Mouse (Mus musculus) CH12.LX (cell line): ENCODE data around the gene Pofut2. TPM values are rescaled to one million over a fixed set of nuclear protein-coding genes. Genes with fewer than 3 reads are reported as not detected.

ENCODE experiments used
- DNase-seq: peaks from one replicate; pipeline ENCODE4 v3.0.0-alpha.2; 2013; ENCODE audit errors: extremely low read depth
- H3K27ac ChIP-seq: 2 replicates; pipeline ENCODE4 v1.5.1; 2012; ENCODE audit warnings: low read depth, mild to moderate bottlenecking, control low read depth, moderate library complexity; ENCODE audit not compliant: insufficient read depth
- H3K27me3 ChIP-seq: replicated peaks from 2 replicates; pipeline ENCODE3; 2012; ENCODE audit warnings: inconsistent platforms
- H3K36me3 ChIP-seq, 2 experiments: replicated peaks in 1 of 2; 2 replicates each; pipeline versions ENCODE3 to v1.6.1; 2012; ENCODE audit warnings: inconsistent platforms in 1 of 2, low read length in 1 of 2, mild to moderate bottlenecking in 1 of 2, mixed read lengths in 1 of 2, moderate library complexity in 1 of 2; ENCODE audit not compliant: control insufficient read depth in 1 of 2, insufficient read depth in 1 of 2
- H3K4me1 ChIP-seq, 2 experiments: 2 replicates each; pipeline ENCODE4 v1.6.1; 2012; ENCODE audit warnings: inconsistent platforms in 1 of 2, moderate library complexity in 1 of 2; ENCODE audit not compliant: insufficient read depth in 2 of 2, control insufficient read depth in 1 of 2
- H3K4me2 ChIP-seq: 2 replicates; pipeline ENCODE4 v1.6.1; 2012; ENCODE audit warnings: low read depth, mild to moderate bottlenecking, control low read depth; ENCODE audit not compliant: poor library complexity, insufficient read depth, severe bottlenecking
- H3K4me3 ChIP-seq, 3 experiments: fragments of 150-350 bp in 1 of 3; sonication (generic) in 1 of 3; replicated peaks in 1 of 3; 2 replicates each; pipeline versions ENCODE3 to v1.5.1; 2011 to 2012; ENCODE audit warnings: low read depth in 2 of 3, low read length in 2 of 3, mild to moderate bottlenecking in 2 of 3, moderate library complexity in 2 of 3, control low read depth in 1 of 3, improper control_type of control experiment in 1 of 3, inconsistent platforms in 1 of 3, mixed read lengths in 1 of 3; ENCODE audit not compliant: poor library complexity in 1 of 3
- H3K79me2 ChIP-seq: replicated peaks from 2 replicates; pipeline ENCODE4 v1.6.1; 2012; ENCODE audit warnings: mild to moderate bottlenecking, moderate library complexity; ENCODE audit not compliant: control insufficient read depth, poor library complexity, insufficient read depth, severe bottlenecking; ENCODE audit errors: extremely low read depth
- H3K9ac ChIP-seq: 2 replicates; pipeline ENCODE4 v1.6.1; 2012; ENCODE audit warnings: low read depth, mild to moderate bottlenecking, control low read depth, moderate library complexity; ENCODE audit not compliant: insufficient read depth
- H3K9me3 ChIP-seq: replicated peaks from 2 replicates; pipeline ENCODE3; 2012; ENCODE audit warnings: low read length, inconsistent platforms, mixed read lengths
- BHLHE40 ChIP-seq: IDR thresholded peaks from 2 replicates; pipeline ENCODE4 v1.6.1; 2011; ENCODE audit warnings: mild to moderate bottlenecking, low read depth, low read length, improper control_type of control experiment
- CHD2 ChIP-seq: IDR thresholded peaks from 2 replicates; pipeline ENCODE4 v1.6.1; 2011; ENCODE audit warnings: low read length, improper control_type of control experiment
- CTCF ChIP-seq, 2 experiments: IDR thresholded peaks in 1 of 2; conservative IDR thresholded peaks in 1 of 2; 2 replicates each; pipeline ENCODE4 v1.5.1; 2011 to 2012; ENCODE audit warnings: low read depth in 2 of 2, low read length in 2 of 2, improper control_type of control experiment in 1 of 2, inconsistent platforms in 1 of 2, mild to moderate bottlenecking in 1 of 2, moderate library complexity in 1 of 2
- E2F4 ChIP-seq: IDR thresholded peaks from 2 replicates; pipeline ENCODE4 v1.6.1; 2011; ENCODE audit warnings: low read depth, low read length, improper control_type of control experiment; ENCODE audit not compliant: insufficient replicate concordance
- ELF1 ChIP-seq: IDR thresholded peaks from 2 replicates; pipeline ENCODE4 v1.6.1; 2014; ENCODE audit warnings: low read depth, mild to moderate bottlenecking, inconsistent platforms, low read length, improper control_type of control experiment
- EP300 ChIP-seq: IDR thresholded peaks from 2 replicates; pipeline ENCODE4 v1.6.1; 2011; ENCODE audit warnings: low read length, improper control_type of control experiment
- ETS1 ChIP-seq: conservative IDR thresholded peaks from 2 replicates; pipeline ENCODE4 v1.6.1; 2012; ENCODE audit warnings: low read depth, mild to moderate bottlenecking, inconsistent platforms, low read length, improper control_type of control experiment, moderate library complexity
- GABPA ChIP-seq: IDR thresholded peaks from 2 replicates; pipeline ENCODE4 v1.6.1; 2012; ENCODE audit warnings: low read depth, low read length, improper control_type of control experiment, inconsistent platforms; ENCODE audit not compliant: insufficient replicate concordance
- HCFC1 ChIP-seq: IDR thresholded peaks from 2 replicates; pipeline ENCODE4 v1.6.1; 2012; ENCODE audit warnings: low read depth, mild to moderate bottlenecking, inconsistent platforms, low read length, improper control_type of control experiment
- IRF4 ChIP-seq: IDR thresholded peaks from 2 replicates; pipeline ENCODE4 v1.6.1; 2014; ENCODE audit warnings: low read depth, mild to moderate bottlenecking, inconsistent platforms, low read length, improper control_type of control experiment
- JUND ChIP-seq: conservative IDR thresholded peaks from 2 replicates; pipeline ENCODE4 v1.6.1; 2011; ENCODE audit warnings: low read depth, low read length, improper control_type of control experiment
- MAFK ChIP-seq: IDR thresholded peaks from 2 replicates; pipeline ENCODE4 v1.6.1; 2011; ENCODE audit warnings: low read length, improper control_type of control experiment; ENCODE audit not compliant: insufficient replicate concordance
- MAX ChIP-seq: IDR thresholded peaks from 2 replicates; pipeline ENCODE4 v1.6.1; 2011; ENCODE audit warnings: low read length, improper control_type of control experiment
- MAZ ChIP-seq: IDR thresholded peaks from 2 replicates; pipeline ENCODE4 v1.6.1; 2012; ENCODE audit warnings: low read depth, mild to moderate bottlenecking, inconsistent platforms, low read length, improper control_type of control experiment, moderate library complexity
- MXI1 ChIP-seq: IDR thresholded peaks from 2 replicates; pipeline ENCODE4 v1.6.1; 2011; ENCODE audit warnings: mild to moderate bottlenecking, low read depth, low read length, improper control_type of control experiment
- MYC ChIP-seq: IDR thresholded peaks from 2 replicates; pipeline ENCODE4 v1.6.1; 2011; ENCODE audit warnings: low read depth, mild to moderate bottlenecking, improper control_type of control experiment, low read length
- NELFE ChIP-seq: IDR thresholded peaks from 2 replicates; pipeline ENCODE4 v1.6.1; 2011; ENCODE audit warnings: low read depth, low read length, improper control_type of control experiment
- NRF1 ChIP-seq: IDR thresholded peaks from 2 replicates; pipeline ENCODE4 v1.6.1; 2014; ENCODE audit warnings: low read depth, mild to moderate bottlenecking, inconsistent platforms, low read length, improper control_type of control experiment, moderate library complexity
- POLR2A ChIP-seq: IDR thresholded peaks from 2 replicates; pipeline ENCODE4 v1.6.1; 2011; ENCODE audit warnings: low read depth, mild to moderate bottlenecking, improper control_type of control experiment, low read length
- POLR2AphosphoS2 ChIP-seq: IDR thresholded peaks from 2 replicates; pipeline ENCODE4 v1.6.1; 2011; ENCODE audit warnings: low read depth, low read length, improper control_type of control experiment
- RAD21 ChIP-seq: IDR thresholded peaks from 2 replicates; pipeline ENCODE4 v1.6.1; 2011; ENCODE audit warnings: low read depth, mild to moderate bottlenecking, low read length, improper control_type of control experiment, moderate library complexity
- RCOR1 ChIP-seq: conservative IDR thresholded peaks from 2 replicates; pipeline ENCODE4 v1.6.1; 2012; ENCODE audit warnings: low read depth, mild to moderate bottlenecking, inconsistent platforms, low read length, improper control_type of control experiment
- SIN3A ChIP-seq: IDR thresholded peaks from 2 replicates; pipeline ENCODE4 v1.6.1; 2012; ENCODE audit warnings: low read length, improper control_type of control experiment, inconsistent platforms
- SMC3 ChIP-seq: IDR thresholded peaks from 2 replicates; pipeline ENCODE4 v1.6.1; 2011; ENCODE audit warnings: low read depth, low read length, improper control_type of control experiment
- TBP ChIP-seq: conservative IDR thresholded peaks from 2 replicates; pipeline ENCODE4 v1.6.1; 2011; ENCODE audit warnings: low read depth, low read length, improper control_type of control experiment
- TCF12 ChIP-seq: IDR thresholded peaks from 2 replicates; pipeline ENCODE4 v1.6.1; 2014; ENCODE audit warnings: low read depth, mild to moderate bottlenecking, inconsistent platforms, low read length, improper control_type of control experiment
- UBTF ChIP-seq: IDR thresholded peaks from 2 replicates; pipeline ENCODE4 v1.6.1; 2012; ENCODE audit warnings: low read depth, mild to moderate bottlenecking, inconsistent platforms, low read length, improper control_type of control experiment, moderate library complexity
- USF1 ChIP-seq: IDR thresholded peaks from 2 replicates; pipeline ENCODE4 v1.6.1; 2014; ENCODE audit warnings: low read depth, mild to moderate bottlenecking, inconsistent platforms, low read length, improper control_type of control experiment
- USF2 ChIP-seq: conservative IDR thresholded peaks from 2 replicates; pipeline ENCODE4 v1.6.1; 2011; ENCODE audit warnings: low read depth, low read length, improper control_type of control experiment
- ZKSCAN1 ChIP-seq: IDR thresholded peaks from 2 replicates; pipeline ENCODE4 v1.6.1; 2012; ENCODE audit warnings: low read depth, inconsistent platforms, low read length, improper control_type of control experiment, borderline replicate concordance
- ZNF384 ChIP-seq: IDR thresholded peaks from 2 replicates; pipeline ENCODE4 v1.6.1; 2012; ENCODE audit warnings: low read depth, low read length, improper control_type of control experiment, inconsistent platforms
- dilution Hi-C: fragments of 300-500 bp; cut with MboI; formaldehyde crosslinking; loops from 2 replicates; pipeline ENCODE4 v1.14.3; 2020; ENCODE audit warnings: low sequenced_read_pairs; ENCODE audit not compliant: extremely low pct_unique_long_range_greater_than_20kb, extremely low pct_ligation_motif_present
- in situ Hi-C: fragments of 300-500 bp; cut with MboI; formaldehyde crosslinking; loops from 3 replicates; pipeline ENCODE4 v1.14.3; 2019; ENCODE audit warnings: low sequenced_read_pairs, low pct_ligation_motif_present, low pct_unique_long_range_greater_than_20kb, mixed read lengths
- polyA plus RNA-seq: library from polyadenylated mRNA; unstranded; fragments of >175 nt; gene quantifications from 2 replicates; pipeline ENCODE4 v1.2.1, GENCODE M21; 2012; ENCODE audit warnings: low read depth; ENCODE audit not compliant: insufficient read length
- total RNA-seq, 2 experiments: library from RNA; depleted of rRNA; stranded (reverse); fragments of 300-350 nt in 1 of 2; fragments of >200 nt in 1 of 2; gene quantifications; 2 replicates each; pipeline ENCODE4 v1.2.3; 2012 to 2014

The Pofut2 gene
- total and polyA plus RNA-seq, 3 experiments: 13.6 to 23.4 (median 22.0) TPM

GRCm38 (mm10) chr10:77287626-77288025 is 28.6 kb downstream of the Pofut2 start:
- TF ChIP-seq ZNF384 (no peak), USF1 (no peak), HCFC1 (no peak), SMC3 (no peak), NRF1 (no peak), POLR2A (no peak), JUND (no peak), E2F4 (no peak), EP300 (no peak), MXI1 (no peak), POLR2AphosphoS2 (no peak), TBP (no peak), RCOR1 (no peak), RAD21 (no peak), SIN3A (no peak)
- dilution Hi-C loops: no loop called here

GRCm38 (mm10) chr10:77288639-77289195 is 29.7 kb downstream of the Pofut2 start:
- peaks cover 5 to 30% of the 10 kb centered on the region in 2 experiments; a peak in 3 of 4 replicates for H3K4me1 ChIP-seq
- no peak overlapping the region for H3K9ac ChIP-seq
- H3K4me2 ChIP-seq: peak overlapping the region; percentile 2; the same call in 1 of the 2 replicates
- in situ Hi-C loops: loop anchor here (5.0 kb wide), 2 partner anchors 69 to 224 kb away; no protein-coding TSS in a partner anchor
- no peaks in the 10 kb centered on the region for H3K27me3 ChIP-seq
- no peak overlapping the region for H3K4me3 ChIP-seq
- H3K27ac ChIP-seq: no peak overlapping the region
- no peaks in the 10 kb centered on the region for H3K9me3 ChIP-seq
- dilution Hi-C loops: no loop called here
- H3K79me2 ChIP-seq: no peaks in the 10 kb centered on the region
- H3K36me3 ChIP-seq: no peaks in the 10 kb centered on the region
- peak; percentile 61 for DNase-seq
- TF ChIP-seq MXI1: no peak
- no peak for TF ChIP-seq UBTF
- no peak for TF ChIP-seq POLR2AphosphoS2
- TF ChIP-seq BHLHE40: peak; percentile 59
- TF ChIP-seq TCF12: no peak
- TF ChIP-seq MAX: peak; percentile 72; the same call in 1 of the 2 replicates
- TF ChIP-seq SMC3: no peak
- no peak for TF ChIP-seq HCFC1
- no peak for TF ChIP-seq ZKSCAN1
- TF ChIP-seq ZNF384: no peak
- TF ChIP-seq GABPA: no peak
- no peak for TF ChIP-seq ELF1
- no peak for TF ChIP-seq CTCF (conservative IDR thresholded peaks at IDR 0.05 in 1 of 2, IDR thresholded peaks at IDR 0.05 in 1 of 2; ENCODE audit: low read depth in 2 of 2, low read length in 2 of 2)
- no peak for TF ChIP-seq MYC
- 0 out of 2 replicates have a peak, but pooled peaks have one; percentile 22 for TF ChIP-seq MAFK
- no peak for TF ChIP-seq NELFE
- no peak for TF ChIP-seq E2F4
- TF ChIP-seq RCOR1: no peak
- TF ChIP-seq RAD21: no peak
- no peak for TF ChIP-seq MAZ
- no peak for TF ChIP-seq CHD2
- no peak for TF ChIP-seq NRF1
- TF ChIP-seq ETS1: no peak
- TF ChIP-seq TBP: no peak
- no peak for TF ChIP-seq JUND
- TF ChIP-seq SIN3A: no peak
- peak; percentile 21; the same call in 1 of the 2 replicates for TF ChIP-seq USF2
- no peak for TF ChIP-seq IRF4

More at GRCm38 (mm10) chr10:77287626-77288025, 28.6 kb downstream of the Pofut2 start:
- no peaks in the 10 kb centered on the region for H3K79me2 ChIP-seq
- peaks cover 5 to 34% of the 10 kb centered on the region in 2 experiments; a peak in 3 of 4 replicates for H3K4me1 ChIP-seq
- in situ Hi-C loops: loop anchor here (5.0 kb wide), 2 partner anchors 70 to 225 kb away; no protein-coding TSS in a partner anchor
- H3K27ac ChIP-seq: no peak overlapping the region
- no peak overlapping the region for H3K9ac ChIP-seq
- H3K4me2 ChIP-seq: no peak overlapping the region
- H3K4me3 ChIP-seq: no peak overlapping the region
- no peak for DNase-seq
- H3K27me3 ChIP-seq: no peaks in the 10 kb centered on the region
- H3K9me3 ChIP-seq: no peaks in the 10 kb centered on the region
- H3K36me3 ChIP-seq: no peaks in the 10 kb centered on the region
